Mouse (Mus musculus): ENCODE data around the gene Tmem175. TPM values are rescaled to one million over a fixed set of nuclear protein-coding genes. Genes with fewer than 3 reads are reported as not detected.

Tmem175 gene
- total RNA-seq, 2 experiments from 2014 or later = 38.3 to 44.2 TPM

DNA sequence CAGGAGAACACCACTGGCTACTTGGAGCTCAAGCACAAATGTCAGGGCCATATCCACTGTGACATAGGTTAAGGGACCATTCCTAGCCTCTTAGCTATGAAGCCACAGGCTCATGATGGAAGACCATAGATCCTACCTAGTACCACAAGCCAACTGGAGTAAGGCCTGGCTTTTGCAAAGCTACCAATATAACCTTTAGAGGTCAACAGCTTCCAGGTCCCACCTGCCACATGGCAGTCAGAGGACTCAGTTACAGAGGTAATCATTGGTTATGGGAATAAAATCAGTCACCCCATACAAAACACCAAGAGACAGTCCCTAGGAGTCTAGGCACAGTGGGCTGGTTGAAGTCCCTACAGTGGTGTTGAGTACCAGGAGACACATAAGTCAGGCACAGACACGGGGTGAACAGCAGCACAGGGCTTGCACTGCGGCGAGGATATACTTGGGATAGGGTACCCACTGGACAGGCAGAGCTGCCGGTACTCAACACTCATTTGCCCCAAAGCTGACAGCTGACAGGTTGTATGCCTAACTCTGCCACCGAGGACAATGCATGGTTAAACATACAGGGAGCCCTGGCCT, 21.7 kb downstream of the Tmem175 start:
- intact Hi-C loops (cut with DNase I) = loop anchor here (10.0 kb wide), 1 partner anchor 226 kb away; no protein-coding TSS in a partner anchor
- DNase-seq (ENCODE audit: low spot score in 2 of 2) = no peak

GRCm38 (mm10) chr5:108651823-108652222, 22.3 kb downstream of the Tmem175 start:
- intact Hi-C loops (cut with DNase I) = loop anchor here (10.0 kb wide), 1 partner anchor 227 kb away; no protein-coding TSS in a partner anchor
- DNase-seq (ENCODE audit: low spot score in 2 of 2) = peak; percentile 64 to 80

DNA sequence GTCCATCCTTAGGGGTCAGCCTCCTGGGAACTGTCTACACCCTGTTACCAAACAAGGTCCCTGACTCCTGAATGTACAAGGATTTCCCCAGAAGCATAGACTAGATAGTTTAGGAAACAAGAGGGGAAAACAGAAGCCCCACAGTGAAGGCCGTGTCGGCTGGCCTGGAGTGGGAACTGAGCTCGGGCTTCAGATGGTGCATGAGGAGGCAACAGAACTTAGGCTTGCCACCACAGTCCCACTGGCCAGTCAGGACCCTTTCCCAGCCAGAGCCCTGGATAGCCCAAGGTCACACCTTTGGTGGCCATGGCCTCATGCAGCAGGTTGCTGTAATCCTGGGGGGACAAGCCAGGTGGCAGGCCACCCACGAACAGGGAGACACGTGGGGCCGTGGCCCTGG, 23.8 kb downstream of the Tmem175 start:
- no peak for DNase-seq (ENCODE audit: low spot score in 2 of 2)
- intact Hi-C loops (cut with DNase I) = loop anchor here (10.0 kb wide), 1 partner anchor 229 kb away; no protein-coding TSS in a partner anchor

DNA sequence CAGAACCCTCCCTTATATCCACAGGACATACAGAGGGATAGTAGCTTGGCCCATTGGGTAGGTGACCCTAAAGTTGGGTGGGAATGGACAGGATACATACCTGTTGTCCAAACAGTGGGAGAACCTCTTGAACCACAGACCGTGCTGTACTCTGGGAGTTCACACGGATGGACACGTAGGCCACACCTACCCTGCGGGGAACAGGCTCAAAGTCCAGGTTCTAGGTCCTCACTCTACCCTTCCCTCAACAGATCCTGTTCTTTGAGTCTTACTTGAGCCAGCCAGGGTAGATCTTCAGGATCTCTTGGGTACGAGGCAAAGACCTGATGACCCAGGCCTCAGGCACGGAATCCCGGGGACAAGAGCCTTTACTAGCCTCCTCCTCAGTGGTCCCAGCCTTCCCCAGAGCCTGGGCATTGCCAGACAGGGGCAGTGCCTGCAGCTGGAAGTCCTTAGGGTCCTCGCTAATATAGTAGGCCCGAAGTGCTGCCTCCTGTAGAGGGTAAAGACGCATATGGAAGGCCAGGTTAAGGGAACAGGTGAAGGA, 24.9 kb downstream of the Tmem175 start:
- intact Hi-C loops (cut with DNase I) = loop anchor here (10.0 kb wide), 1 partner anchor 230 kb away; no protein-coding TSS in a partner anchor
- no peak for DNase-seq (ENCODE audit: low spot score in 2 of 2)

DNA sequence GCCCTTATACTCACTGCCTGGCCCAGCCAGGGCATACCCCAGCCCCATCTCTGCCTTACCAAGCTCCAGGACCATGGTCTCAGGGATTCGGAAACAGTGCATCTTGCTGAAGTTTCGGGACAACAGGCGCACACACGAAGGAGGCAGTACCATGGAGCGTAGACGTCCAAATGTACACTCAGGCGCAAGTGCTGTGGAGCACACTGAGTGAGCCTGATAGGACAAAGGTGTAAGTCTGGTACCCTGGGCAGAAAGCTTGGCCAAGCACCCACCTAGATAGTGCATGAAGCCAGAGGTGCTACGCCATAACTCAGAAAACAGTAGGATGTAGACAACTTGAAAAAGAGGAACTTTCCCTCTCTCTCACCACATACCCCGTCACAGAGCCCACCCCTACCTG, 25.8 kb downstream of the Tmem175 start:
- intact Hi-C loops (cut with DNase I) = loop anchor here (10.0 kb wide), 1 partner anchor 231 kb away; no protein-coding TSS in a partner anchor

DNA sequence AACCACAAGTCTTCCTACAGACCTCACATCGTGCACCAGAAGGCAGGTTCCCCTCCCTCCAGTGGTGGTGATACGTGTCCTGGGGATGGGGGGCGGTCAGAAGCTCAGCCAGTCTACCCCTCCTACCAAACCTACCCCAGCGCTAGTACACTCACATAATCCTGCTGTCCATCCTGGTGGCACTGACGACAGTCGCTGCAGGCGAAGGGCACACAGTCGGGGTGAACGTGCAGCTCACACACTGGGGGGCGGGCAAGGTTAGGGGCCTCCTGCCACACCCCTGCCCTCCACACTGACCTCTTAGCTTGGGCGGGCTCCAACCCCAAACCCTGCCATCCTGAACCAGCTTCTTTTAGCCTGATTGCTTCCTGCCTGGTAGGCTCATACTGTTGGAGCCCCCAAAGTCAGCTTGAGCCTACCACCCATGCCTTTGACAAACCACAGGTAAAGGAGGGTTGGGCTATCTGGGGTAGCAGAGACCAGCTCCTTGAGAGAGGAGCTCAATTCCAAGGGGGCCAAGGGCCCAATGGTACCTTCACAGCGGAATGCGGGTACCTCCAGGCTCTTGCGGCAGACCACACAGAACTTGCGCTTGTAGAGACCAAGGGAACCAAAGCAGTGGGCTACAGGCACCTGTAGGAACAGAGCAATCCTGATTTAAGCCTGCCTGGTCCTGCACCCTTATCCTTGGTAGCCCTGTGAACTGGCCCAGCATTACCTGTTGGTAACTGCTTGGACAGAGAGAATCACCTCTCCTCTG, 26.5 kb downstream of the Tmem175 start:
- intact Hi-C loops (cut with DNase I) = loop anchor here (10.0 kb wide), 1 partner anchor 231 kb away; no protein-coding TSS in a partner anchor
- DNase-seq (ENCODE audit: low spot score in 2 of 2) = no peak

More for the DNA sequence above, 25.8 kb downstream of the Tmem175 start:
- no peak for DNase-seq (ENCODE audit: low spot score in 2 of 2)

DNA sequence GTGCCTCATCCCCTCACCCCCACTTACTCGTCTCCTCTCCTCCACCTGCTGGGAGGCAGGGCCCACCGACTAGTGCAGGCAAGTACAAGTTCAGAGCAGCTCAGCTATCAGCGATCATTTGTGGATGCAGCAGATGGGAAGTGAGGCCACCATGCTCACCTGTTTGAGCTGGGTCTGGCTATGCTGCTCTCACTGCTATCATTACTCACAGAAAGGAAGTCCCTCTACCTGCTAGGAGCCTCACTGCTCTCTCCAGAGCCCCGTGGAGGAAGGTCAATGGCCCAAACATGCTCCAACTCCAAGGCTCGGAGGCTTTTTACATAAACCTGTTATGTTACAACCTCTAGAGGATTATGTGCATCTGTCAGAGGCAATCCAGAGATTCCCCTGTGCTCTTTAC, 27.8 kb downstream of the Tmem175 start:
- intact Hi-C loops (cut with DNase I) = loop anchor here (10.0 kb wide), 1 partner anchor 233 kb away; no protein-coding TSS in a partner anchor
- DNase-seq (ENCODE audit: low spot score in 2 of 2) = no peak

- intact Hi-C loops (cut with DNase I) = loop anchor here (10.0 kb wide), 1 partner anchor 234 kb away; no protein-coding TSS in a partner anchor
- no peak for DNase-seq (ENCODE audit: low spot score in 2 of 2)
Observed at GRCm38 (mm10) chr5:108658611-108659010, 29.0 kb downstream of the Tmem175 start.

GRCm38 (mm10) chr5:108659698-108660631, 30.4 kb downstream of the Tmem175 start, which contains the start of gene Idua:
TSS of gene Idua (plus strand) at chr5:108660331.
- intact Hi-C loops (cut with DNase I) = loop anchor here (10.0 kb wide), 2 partner anchors 235 to 1445 kb away; partner anchors contain the start of gene Gtpbp6
- no peak for DNase-seq (ENCODE audit: low spot score in 2 of 2)

DNA sequence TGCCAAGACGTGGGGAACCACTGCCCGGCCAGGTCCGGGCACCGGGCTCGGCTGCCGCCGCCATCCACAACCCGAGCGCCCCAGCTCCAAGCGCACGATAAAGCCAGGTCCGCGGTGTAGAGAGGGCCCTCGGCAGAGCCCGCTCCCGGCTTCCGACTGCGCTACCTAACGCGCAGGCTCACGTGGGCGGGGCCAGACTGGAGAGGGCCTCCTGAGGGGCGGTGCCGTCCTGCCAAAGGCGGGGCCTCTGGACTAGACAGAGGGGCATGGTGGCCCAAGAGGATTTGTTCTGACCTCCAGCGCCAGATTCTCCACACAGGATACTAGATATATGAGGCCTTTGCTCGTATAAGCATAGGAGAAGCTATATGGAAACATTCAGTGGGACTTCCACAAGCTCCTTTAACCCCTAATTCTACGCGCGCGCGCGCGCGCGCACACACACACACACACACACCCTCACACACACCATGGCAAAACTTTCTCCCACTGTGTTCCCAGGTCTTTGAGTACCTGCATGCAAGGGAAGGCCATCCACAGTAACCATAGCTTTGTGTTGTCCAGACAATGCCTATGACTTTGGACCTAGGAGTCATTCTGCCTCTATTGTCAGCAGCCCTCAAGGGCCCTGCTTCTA, 31.2 kb downstream of the Tmem175 start:
- DNase-seq (ENCODE audit: low spot score in 2 of 2) = peak; percentile 87 to 91
- intact Hi-C loops (cut with DNase I) = loop anchor here (10.0 kb wide), 1 partner anchor 1444 kb away; the partner anchor contains the start of gene Gtpbp6

DNA sequence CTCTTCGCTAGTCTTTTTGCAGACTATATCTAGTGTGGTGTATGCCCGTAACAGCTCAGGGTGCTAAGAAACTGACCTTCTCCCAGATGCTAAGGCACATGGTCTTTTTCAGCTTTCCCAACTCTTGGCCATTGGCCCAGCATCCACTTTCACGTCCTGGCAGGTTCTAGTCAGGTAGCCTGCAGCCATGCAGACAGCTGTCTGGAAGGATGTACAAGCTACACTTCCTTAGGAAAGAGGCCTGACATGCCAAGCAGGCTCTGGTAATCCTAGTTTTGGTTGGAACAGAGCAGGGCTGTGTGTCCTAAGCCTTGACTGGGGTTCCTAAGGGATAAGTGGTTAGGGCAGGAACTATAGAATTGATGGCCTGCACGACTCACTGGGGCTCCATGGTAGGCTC, 33.2 kb downstream of the Tmem175 start:
- intact Hi-C loops (cut with DNase I) = loop anchor here (10.0 kb wide), 1 partner anchor 1442 kb away; the partner anchor contains the start of gene Gtpbp6
- DNase-seq (ENCODE audit: low spot score in 2 of 2) = no peak

DNA sequence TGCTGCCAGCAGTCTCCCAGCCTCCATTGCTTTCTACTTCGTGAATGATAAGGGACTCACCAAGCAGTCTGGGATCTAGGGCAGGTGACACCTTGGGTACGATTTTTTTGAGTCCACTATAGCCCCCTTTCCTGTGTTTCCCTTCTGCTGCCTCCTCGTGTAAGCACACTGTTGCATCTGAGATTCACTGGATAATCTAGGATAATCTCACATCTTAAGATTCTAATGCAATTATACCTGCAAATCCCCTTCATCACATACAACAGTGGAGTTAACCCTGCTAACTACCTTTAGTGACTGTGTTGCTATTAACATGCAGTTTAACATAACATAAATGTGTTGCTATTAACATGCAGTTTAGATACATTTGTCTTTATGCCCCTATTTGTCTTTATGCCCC, 35.5 kb downstream of the Tmem175 start:
- intact Hi-C loops (cut with DNase I) = loop anchor here (10.0 kb wide), 1 partner anchor 1440 kb away; the partner anchor contains the start of gene Gtpbp6
- DNase-seq (ENCODE audit: low spot score in 2 of 2) = no peak

- DNase-seq (ENCODE audit: low spot score in 2 of 2) = no peak
- intact Hi-C loops (cut with DNase I) = loop anchor here (10.0 kb wide), 1 partner anchor 1437 kb away; the partner anchor contains the start of gene Gtpbp6
Observed at GRCm38 (mm10) chr5:108667370-108667769, 37.8 kb downstream of the Tmem175 start.

- DNase-seq (ENCODE audit: low spot score in 2 of 2) = no peak
- intact Hi-C loops (cut with DNase I) = loop anchor here (10.0 kb wide), 1 partner anchor 1436 kb away; the partner anchor contains the start of gene Gtpbp6
Observed at GRCm38 (mm10) chr5:108668387-108668932, 38.9 kb downstream of the Tmem175 start.

DNA sequence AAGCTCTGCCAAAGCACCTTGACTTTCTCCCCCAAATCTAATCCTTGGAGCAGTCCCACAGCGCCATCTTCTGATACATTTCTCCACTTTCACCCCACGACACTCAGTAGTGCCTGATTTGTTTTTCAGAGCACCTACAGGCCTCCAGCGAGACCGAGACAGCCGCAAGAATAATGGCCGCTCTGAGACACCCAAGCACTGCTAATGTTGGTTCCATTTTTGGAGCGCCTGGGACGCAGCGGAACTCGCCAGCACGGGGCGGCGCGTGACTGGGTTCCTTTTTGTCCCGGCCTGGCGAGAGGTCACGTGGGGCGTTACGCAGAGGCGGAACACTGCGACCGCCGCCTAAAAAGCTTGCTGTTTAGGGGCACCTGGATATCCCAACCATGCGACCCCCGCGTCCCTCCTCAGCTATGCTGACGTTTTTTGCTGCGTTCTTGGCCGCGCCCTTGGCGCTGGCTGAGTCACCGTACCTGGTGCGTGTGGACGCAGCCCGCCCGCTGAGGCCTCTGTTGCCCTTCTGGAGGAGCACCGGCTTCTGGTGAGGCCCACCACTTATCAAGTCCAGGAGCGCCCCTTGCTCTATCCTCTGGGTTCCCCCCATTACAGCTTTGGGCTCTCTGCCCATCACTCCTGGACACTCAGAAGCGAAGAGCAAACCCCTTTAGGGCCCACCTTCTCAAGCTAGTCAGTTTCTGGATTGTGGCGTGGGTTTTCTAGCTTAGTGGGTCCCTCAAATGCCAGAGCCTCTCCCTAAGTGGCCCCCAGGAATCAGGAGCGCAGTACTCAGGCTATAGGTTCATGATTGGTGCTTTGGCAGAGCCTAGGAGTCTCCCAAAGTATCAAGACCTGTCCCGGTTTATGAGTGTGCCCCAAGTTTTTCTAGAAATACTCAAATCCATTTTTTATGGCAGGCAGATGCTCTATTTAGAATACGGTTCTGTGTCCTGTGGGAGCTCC, 39.7 kb downstream of the Tmem175 start, which contains the start of gene Dgkq:
Dgkq (minus strand) TSS at position 696 of the 960 bp plus-strand sequence.
- peak; percentile 90 to 92 for DNase-seq (ENCODE audit: low spot score in 2 of 2)

GRCm38 (mm10) chr5:108669986-108670385, 40.4 kb downstream of the Tmem175 start:
- DNase-seq (ENCODE audit: low spot score in 2 of 2) = no peak
- intact Hi-C loops (cut with DNase I) = loop anchor here (1.0 to 10.0 kb wide), 2 partner anchors 7 to 1435 kb away; partner anchors contain the start of gene Gtpbp6

More for the DNA sequence above, 39.7 kb downstream of the Tmem175 start, which contains the start of gene Dgkq:
- intact Hi-C loops (cut with DNase I) = loop anchor here (1.0 to 10.0 kb wide), 2 partner anchors 8 to 1436 kb away; partner anchors contain the start of gene Gtpbp6

Measured in left cerebral cortex, postnatal 14 days (tissue).